Mouse (Mus musculus) adrenal gland, postnatal 10 days (tissue): ENCODE results near the gene Tecpr2. TPM values are rescaled to one million over a fixed set of nuclear protein-coding genes. Genes with fewer than 3 reads are reported as not detected.
A peak's percentile ranks its signal among the peaks of the same experiment; 100 is the strongest.

Experiments
- DNase-seq: peaks from one replicate; pipeline ENCODE4 v3.0.0; 2021; ENCODE audit warnings: mixed read lengths
- total RNA-seq, 2 experiments: library from RNA; stranded (reverse); gene quantifications; 2 replicates each; pipeline ENCODE4 v1.2.3; 2021

The Tecpr2 gene
- total RNA-seq, 2 experiments from 2014 or later, result 8.9 to 10.3 TPM

DNA sequence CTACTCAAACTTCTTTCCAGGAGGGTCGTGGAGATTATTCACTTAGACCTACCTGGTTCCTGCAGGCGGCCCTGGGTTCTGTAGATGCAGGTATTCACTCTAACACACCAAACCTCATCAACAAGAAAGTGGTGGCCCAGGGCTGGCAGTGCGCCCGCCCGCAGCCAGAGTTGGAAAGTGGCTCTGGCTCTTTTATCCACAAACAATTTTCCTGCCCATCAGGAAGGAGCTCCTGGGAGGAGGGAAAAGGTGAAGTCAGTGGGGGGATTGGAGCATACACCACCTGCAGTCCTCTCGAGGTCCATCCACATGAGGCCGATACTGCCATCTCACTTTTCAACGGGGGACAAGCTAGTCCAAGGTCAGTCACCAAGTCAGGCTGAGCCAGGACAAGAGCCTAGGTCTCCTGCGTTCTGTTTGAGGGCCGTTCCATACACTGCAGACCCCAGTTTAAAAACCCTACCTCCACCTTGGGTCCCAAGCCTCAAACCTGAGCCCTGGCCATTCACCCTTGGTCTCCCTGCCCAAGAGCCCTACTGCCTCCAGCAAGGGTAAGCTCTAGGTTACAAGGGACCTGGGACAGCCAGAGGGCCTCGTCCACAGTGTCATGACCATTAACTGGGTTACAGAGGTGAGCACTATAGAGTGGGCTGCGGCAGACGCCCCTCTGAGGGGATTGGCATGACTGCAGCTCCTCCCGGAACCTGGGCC, 89.0 kb downstream of the Tecpr2 start:
- DNase-seq, result no peak

- peak; percentile 99 for DNase-seq
Measured at GRCm38 (mm10) chr12:110978607-110979406, 89.7 kb downstream of the Tecpr2 start, which contains the start of gene Ankrd9. TSS of gene Ankrd9 (minus strand) at chr12:110979040.

GRCm38 (mm10) chr12:110979808-110980207, 90.7 kb downstream of the Tecpr2 start:
- DNase-seq, result no peak

- DNase-seq, result no peak
Measured at GRCm38 (mm10) chr12:110981736-110982135, 92.7 kb downstream of the Tecpr2 start.

GRCm38 (mm10) chr12:110983083-110983482, 94.0 kb downstream of the Tecpr2 start:
- DNase-seq, result no peak

- DNase-seq, result peak; percentile 48
Measured at GRCm38 (mm10) chr12:110983714-110984113, 94.7 kb downstream of the Tecpr2 start.

GRCm38 (mm10) chr12:110984598-110984997, 95.5 kb downstream of the Tecpr2 start:
- no peak for DNase-seq

GRCm38 (mm10) chr12:110985141-110985540, 96.1 kb downstream of the Tecpr2 start:
- peak; percentile 55 for DNase-seq

DNA sequence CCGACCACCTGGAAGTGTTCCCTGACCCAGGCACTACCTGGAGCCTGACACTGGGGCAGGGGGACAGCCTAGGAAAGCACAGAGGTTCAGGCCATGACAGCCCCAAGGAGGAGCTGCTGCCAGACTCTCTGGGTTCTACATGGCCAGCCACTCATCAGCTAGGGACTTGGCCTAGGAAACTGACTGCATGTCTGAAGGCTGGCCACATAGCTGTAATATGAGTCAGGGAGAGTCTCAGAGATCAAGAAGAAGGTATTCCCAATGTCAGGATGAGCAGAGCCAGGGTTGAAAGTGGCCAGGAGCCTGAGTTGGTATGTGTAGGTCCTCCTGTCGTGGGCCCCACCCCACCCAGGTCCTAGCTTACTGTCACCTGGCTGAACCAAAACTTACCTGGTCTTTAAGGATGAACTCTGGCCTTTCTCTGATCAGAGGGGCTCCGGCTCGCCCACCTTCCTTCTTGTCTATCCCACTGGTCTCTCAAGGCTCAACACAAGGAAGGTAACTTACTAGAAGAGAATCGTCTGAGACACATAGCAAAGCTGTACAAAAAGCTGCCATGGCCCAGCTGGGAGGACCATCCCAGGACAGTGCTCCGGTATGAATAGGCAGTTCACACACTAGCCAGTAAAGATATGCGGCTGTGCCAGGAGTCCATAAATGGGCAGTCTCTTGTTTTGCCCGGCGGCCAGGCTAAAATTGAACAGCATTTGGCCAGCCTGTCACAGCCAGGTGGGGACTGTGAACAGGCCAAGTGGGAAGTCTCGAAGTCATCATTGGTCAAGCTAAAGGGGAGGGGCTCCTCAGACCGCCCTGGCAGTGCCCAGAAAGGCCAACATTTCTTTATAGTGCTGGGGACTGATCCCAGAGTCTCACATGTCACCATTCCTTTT, 97.7 kb downstream of the Tecpr2 start:
- DNase-seq, result no peak

DNA sequence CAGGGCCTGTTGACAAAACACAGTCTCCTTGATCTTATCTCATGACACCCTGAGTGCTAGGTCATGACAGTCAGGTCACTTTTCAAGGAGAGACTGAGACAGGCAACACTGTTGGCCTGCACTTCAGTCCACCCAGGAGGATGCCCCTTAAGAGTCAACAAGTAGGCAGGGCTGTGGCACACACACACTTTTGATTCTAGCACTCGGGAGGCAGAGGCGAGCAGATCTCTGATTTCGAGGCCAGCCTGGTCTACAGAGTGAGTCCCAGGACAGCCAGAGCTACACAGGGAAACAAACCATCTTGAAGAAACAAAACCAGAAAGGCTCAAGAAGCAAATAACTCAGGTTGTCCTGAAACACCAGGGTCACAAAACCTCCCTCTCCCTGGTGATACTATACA, 100.3 kb downstream of the Tecpr2 start:
- no peak for DNase-seq

DNA sequence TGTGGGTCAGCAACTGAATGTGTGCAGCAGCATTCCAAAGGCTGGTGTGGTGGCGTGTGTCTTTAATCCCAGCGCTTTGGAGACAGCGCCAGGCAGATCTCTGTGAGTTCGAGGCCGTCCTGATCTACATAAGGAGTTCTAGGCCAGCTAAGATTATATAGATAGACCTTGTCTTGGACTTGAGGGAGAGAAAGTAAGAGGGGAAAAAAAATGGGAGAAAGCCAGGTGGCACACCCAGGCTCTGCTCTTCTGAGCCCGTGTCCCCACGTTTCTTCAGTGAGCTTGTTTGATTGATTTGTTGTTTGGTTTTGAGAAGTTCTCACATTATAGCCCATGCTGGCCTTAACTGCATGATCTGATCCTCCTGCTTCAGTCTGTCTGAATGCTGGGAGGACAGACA, 101.4 kb downstream of the Tecpr2 start:
- no peak for DNase-seq

- DNase-seq, result peak; percentile 84
Measured at GRCm38 (mm10) chr12:110991361-110992127, 102.5 kb downstream of the Tecpr2 start.

GRCm38 (mm10) chr12:110992128-110992553, 103.1 kb downstream of the Tecpr2 start:
- DNase-seq, result peak; percentile 97

DNA sequence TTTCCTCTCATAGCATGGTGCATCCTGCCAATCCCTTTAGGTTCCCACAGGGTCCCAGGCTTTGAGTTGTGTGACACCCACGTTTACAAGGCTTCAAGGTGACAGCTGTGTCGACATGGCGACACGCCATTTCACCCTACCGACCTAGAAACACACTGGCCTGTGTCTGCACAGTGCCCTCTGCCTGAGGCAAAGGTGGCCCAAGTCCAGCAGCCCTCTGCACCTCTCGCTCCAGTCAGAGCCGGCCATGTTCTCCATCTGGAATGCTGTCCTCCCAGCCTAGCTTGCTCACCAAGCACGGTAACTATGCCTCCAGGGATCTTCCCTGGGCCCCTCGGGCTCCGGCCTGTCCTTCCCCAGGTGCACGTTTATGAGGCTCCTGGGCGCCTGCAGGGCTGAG, 103.7 kb downstream of the Tecpr2 start:
- no peak for DNase-seq

- DNase-seq, result no peak
Measured at GRCm38 (mm10) chr12:110993226-110993625, 104.2 kb downstream of the Tecpr2 start.

DNA sequence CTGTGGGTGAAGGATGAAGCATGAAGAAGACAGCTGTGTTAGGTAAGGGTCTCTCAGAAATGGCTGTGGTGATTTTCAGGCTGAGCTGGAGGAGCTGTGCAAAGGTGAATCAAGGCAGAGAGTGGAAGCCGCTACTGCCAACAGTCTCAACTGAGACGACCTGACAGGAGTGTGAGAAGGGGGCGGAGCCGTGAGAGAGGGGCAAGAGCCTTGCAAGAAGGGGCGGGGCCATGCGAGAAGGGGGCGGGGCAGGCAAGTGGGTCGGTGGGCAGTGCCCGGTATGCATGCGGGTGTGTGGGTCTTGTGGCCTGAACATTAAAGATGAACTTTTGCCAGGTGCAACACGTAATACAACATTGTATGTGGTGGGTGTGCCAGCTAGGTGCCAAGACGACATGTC, 105.6 kb downstream of the Tecpr2 start:
- no peak for DNase-seq

GRCm38 (mm10) chr12:110998092-110998491, 109.0 kb downstream of the Tecpr2 start:
- no peak for DNase-seq

DNA sequence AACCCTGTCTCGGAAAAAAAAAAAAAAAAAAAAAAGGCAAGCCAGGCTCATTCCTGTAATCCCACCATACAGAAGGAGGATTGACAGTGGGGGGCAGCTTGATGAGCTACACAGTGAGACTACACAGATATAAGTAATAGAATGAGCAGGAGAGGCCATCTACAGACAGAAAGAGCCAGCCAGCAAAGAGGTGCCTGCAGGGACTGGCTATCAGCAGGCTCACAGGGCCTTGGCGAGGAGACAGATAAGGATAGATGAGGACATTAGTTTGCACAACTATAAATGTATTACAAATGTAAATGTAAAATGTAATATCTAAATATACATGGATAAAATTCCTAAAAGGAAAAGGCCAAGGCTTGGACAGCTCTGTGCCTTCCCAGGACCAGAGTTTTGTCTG, 110.8 kb downstream of the Tecpr2 start:
- DNase-seq, result no peak

DNA sequence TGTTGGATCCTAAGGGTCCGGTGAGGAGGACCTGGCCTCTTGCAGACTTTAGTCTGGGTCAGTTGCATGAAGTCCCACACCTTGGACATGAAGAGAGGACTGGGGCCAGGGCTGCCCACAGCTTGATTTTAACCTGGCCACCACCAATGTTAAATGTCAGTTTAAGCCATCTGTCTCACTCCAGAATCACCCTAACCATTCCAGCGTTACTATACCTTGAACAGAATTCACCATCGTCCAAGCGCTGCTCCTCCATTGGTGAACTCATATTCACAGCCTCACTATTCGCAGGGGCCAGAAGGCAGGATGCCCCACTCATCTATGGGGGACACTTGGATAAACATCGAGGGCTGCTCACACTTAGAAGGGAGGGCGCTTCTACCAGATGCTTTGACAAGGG, 111.9 kb downstream of the Tecpr2 start:
- no peak for DNase-seq

DNA sequence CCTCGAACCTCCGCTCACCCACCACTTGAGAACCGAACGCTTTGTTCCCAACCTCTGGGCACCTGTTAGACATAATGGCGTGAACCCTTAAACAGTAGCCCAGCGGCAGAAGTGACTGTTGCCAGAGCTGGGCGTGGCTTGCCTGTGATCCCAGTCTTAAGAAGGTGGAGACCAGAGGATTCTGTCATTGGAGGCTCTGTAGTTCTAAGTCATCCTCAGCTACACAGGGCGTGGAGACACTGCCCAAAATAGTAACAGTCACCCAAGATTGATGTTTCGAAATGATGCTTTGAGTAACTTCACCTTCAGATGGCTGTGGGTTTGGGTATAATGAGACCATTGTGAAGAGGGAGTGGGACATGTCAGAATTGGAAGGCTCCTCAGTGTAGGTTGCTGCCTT, 115.1 kb downstream of the Tecpr2 start:
- DNase-seq, result no peak

DNA sequence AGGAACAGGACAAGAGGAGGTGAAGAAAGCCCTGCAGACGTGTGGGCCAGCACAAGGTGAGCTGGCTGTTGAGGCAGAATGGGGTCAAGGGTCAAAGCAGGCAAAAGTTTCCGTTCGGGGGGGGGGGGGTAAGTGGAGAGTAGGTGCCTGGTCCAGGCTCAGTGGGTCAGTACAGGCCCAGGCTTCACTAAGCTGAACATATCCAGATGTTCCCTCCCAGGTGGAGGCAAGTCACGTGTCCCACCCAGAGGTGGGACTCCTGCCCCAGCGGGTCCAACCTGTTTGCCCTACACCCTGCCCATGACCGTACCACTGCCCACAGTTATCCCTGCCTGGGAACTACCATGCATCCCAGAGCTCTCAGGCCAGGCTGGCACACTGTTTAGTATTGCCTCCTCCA, 116.7 kb downstream of the Tecpr2 start:
- no peak for DNase-seq

GRCm38 (mm10) chr12:111006339-111006738, 117.3 kb downstream of the Tecpr2 start:
- no peak for DNase-seq
